Mouse (Mus musculus): ENCODE measurements at regions not wholly inside any gene's neighbourhood (a gene's known extent, or its start where the extent isn't known, plus 50 kb on each side); places are given as distances from the start of the nearest gene placed in this dataset.

DNA sequence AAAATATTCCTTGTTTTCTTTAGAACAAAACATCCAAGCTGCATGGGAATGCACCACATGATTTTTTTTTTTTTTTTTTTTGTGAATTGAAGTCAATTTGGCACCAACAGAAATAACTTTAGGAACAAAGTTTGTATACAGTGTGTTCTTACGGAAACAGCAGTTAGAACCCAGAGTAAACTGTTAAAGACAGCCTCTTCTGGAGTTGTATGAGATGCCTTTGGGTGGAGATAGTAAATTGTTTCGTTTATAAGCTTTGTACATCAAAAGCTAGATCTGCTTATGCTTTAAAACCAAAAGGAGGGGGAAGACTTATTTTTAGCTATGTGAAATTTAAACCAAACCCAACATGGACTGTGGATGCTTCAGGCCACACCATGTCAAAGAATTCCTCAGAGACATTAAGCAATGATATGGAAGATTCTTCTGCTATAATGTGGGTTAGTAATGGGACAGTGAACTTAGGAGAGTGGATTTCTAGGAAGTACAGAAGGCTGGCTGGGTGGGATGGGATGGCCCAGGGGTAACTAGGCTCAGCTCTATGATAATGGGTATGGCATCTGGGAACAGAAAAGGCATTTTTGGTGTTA, 265.6 kb downstream of the Pten start:
- TF ChIP-seq POLR2A (IDR thresholded peaks at IDR 0.05; ENCODE audit: insufficient read depth, low read length) (no peak), EP300 (IDR thresholded peaks at IDR 0.05; ENCODE audit: insufficient read depth, low read depth, low read length) (no peak), CTCF (IDR thresholded peaks at IDR 0.05; ENCODE audit: low read depth, low read length) (no peak)

Measured in ES-Bruce4 (cell line).